Mouse (Mus musculus) splenic B cell, adult 2 months (primary cell): ENCODE measurements around the gene Plekhd1.
A peak's percentile ranks its signal among the peaks of the same experiment; 100 is the strongest.

Source experiments
- DNase-seq: peaks from one replicate; pipeline ENCODE4 v3.0.0-alpha.2; 2011; ENCODE audit warnings: low read depth, low spot score
- H3K27me3 ChIP-seq: 2 replicates; pipeline ENCODE4 v1.6.1; 2012; ENCODE audit warnings: mild to moderate bottlenecking, low read length, moderate library complexity, mixed read lengths; ENCODE audit not compliant: control insufficient read depth, poor library complexity, insufficient read depth, severe bottlenecking
- H3K36me3 ChIP-seq: 2 replicates; pipeline ENCODE4 v1.6.1; 2012; ENCODE audit warnings: mild to moderate bottlenecking, low read length, moderate library complexity, mixed read lengths; ENCODE audit not compliant: control insufficient read depth, poor library complexity, insufficient read depth, severe bottlenecking

Plekhd1 gene

DNA sequence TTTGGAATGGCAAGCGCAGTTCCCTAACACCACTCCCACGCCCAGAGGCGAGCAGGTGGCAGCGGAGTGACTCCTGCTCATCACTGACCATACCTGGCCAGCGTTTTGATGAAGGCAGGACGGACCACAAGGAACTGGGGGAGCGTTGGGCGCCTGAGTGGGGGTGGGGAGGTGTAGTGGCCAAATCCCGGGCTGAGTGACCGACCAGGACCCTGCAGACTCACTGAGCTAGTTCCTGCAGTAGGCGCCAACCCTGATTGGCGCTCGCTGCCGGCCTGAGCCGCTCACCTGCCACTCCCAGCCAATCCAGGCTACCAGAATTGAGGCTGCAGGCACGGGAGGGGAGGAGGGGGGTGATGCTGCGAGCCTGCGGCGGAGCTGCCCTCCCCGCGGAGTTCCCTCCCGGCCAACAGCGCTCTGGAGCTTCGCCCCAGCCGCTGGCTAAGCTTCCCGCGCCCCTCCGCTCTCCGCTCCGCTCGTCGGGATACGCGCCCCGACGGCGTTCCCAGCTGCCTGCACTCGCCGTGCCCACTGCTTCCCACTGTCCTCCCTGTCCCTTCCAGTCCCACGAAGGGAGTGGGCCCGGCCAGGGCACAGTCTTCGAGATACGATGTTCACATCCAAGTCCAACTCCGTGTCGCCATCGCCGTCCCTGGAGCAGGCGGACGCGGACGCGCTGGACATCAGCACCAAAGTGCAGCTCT, at the start of gene Plekhd1:
Gene Plekhd1, plus strand, starts transcription at position 323 of the 704 bp plus-strand sequence.
- no peak for DNase-seq
- peaks cover 3% of the 10 kb centered on the region; the same call in 1 of the 2 replicates for H3K27me3 ChIP-seq
- H3K36me3 ChIP-seq, result no peaks in the 10 kb centered on the region

DNA sequence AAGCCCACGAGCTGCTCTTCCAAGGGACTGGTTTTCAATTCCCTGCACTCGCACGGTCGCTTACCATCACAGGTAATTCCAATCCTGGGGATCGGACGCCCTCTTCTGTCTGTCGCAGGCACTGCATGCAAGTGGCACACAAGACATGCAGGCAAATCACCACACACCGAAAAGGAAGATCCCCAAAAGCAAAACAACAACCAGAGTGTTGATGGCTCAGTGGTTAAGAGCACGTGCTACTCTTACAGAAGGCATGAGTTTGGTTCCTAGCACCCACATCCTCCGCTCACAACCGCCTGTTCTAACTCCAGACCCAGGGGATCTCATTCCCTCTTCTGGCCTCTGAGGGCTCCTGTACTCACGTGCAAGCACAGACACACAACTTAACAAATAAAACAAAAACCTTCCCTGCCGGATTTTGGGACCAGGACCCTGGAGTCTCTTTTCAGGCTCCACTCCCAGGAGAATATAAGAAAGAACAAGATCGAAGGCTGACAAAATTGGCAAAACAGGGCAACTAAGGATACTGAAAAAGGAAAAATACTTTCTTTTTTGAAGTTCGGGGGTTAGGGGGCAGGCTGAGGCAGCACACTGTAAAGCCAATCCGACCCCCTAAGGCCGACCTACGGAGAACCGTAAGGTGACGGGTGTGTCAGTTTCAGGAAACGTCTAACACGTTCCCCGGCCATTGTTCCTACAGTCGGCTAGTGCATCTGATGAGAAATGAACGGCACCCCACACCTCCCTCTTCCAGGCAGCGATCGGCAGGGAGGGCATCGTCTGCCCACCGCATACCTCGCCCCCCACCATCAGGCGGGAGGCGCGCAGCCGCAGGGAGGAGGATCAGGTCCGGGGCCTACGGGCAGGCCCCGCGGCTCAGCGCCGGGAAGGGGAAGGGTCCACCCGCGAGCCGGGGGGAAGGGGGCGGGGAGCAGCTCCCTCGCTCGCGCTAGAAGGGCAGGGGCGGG, 49.4 kb upstream of the Plekhd1 start:
- no peaks in the 10 kb centered on the region for H3K27me3 ChIP-seq
- DNase-seq, result peak; percentile 78

DNA sequence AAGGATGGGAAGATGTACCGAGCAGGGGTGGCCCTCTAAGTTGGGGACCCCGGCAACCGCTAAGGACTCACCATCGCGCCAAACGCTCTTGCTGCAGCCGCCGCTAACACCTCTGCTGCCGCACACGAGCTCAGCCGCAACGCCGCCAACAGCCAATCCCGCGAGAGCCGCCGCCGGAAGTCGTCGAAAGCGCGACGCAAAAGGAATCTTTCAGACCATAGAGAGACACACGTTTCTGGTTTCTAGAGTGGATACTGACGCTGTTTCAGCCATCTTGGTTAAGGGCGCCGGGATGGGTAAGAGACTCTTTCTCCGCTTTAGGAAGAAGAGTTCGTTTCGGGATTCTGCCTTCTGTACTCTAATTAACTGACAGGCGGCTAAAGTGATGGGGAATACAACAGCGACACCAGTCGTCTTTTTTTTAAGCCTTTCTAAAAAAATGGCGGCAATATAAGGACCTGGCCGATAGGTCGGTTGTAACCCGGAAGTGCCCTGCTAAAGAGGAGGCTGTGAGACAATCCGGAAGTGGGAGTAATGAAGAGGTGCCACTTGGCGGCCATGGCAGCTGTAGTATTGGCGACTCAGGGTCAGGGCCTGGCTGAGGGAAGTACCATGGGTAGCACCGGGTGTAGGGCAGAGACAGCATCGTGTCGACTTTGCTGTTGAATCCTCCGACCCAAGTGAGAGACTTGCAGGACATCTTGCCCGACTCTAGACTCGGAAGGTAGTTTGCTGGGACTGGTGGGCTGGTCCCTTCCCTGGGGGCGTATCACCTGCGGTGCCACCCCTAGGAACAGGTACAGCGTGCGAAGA, 48.5 kb upstream of the Plekhd1 start, which contains the start of the genes Slc39a9 and Erh:
Gene Slc39a9, plus strand, starts transcription at position 191 of the 813 bp plus-strand sequence.
Gene Erh, minus strand, starts transcription at position 649 of the 813 bp plus-strand sequence.
- peaks cover 6% of the 10 kb centered on the region; the same call in 1 of the 2 replicates for H3K36me3 ChIP-seq
- DNase-seq, result peak; percentile 96
- no peaks in the 10 kb centered on the region for H3K27me3 ChIP-seq

More for the DNA sequence above, 49.4 kb upstream of the Plekhd1 start:
- peaks cover 6% of the 10 kb centered on the region; the same call in 1 of the 2 replicates for H3K36me3 ChIP-seq

DNA sequence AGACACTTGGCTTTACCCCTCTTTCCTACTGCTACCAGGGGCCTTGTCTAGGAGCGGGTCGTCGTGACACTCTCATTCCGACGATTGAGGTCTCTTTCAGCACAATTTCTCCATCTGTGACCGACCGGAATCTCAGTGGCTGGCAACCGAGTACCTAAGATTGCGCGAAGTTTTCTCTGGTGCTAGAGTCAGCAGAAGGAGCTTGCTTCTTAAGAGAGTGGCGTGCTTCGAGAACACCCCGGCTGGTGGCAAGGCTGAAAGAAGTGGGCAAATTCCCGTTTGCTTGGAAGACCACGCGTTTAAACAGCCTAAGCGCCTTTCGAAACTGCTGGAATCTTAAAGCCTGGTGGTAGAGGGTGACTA, 47.9 kb upstream of the Plekhd1 start:
- no peaks in the 10 kb centered on the region for H3K27me3 ChIP-seq
- DNase-seq, result no peak
- peaks cover 3% of the 10 kb centered on the region; the same call in 1 of the 2 replicates for H3K36me3 ChIP-seq

DNA sequence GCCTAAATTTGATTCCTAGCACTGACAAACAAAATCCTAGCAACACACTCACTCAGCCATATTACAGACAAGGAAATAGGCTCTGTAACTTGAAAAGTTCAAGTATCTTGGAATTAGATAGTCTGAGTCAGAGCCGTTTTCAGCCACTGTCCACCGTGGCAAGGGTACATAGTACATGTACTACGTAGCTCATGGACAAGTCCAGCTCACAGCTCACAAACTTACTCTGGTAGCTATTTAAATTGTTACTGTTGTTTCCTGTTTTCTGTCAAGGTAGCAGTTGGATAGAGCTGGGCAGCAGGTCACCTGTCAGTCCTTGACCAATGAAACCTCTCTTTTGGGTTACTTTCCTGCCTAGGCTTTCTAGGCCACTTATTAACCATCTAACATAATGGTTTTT, 46.0 kb upstream of the Plekhd1 start:
- Histone ChIP-seq H3K36me3 (no peaks in the 10 kb centered on the region), H3K27me3 (no peaks in the 10 kb centered on the region)
- DNase-seq, result no peak

DNA sequence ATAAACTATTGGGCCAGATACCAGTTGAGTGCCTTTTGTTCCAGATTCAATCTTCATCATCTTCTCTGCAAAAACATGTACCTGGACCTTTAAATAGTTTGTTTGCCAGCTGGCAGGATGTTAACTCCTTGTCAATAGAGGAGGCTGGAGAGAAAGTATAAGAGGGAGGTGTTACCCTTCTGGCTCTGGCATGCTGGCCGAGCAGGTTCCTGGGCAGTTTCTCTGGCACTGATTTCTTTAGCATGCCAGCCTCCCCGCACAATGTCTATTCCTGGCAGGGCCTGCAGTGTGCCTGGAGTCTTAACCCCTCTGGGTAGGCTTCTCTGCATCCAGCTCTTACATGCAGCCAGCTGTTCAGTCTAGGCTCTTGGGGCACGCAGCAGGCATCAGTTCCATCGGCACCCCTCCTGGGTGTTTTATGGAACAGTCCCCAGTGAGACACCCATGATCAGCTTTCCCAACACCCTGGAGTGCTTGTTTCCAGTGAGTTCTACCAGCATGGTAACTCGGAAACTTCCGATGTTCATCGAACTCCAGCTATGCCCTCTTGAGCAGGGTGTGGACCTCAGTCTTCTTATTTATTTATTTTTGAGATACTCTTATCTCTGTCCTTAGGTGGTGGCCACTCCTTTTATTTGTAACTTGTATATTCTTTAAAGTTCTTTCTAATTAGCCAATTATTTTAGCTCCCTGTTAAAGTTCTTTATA, 38.3 kb upstream of the Plekhd1 start:
- no peak for DNase-seq
- H3K27me3 ChIP-seq, result no peaks in the 10 kb centered on the region
- no peaks in the 10 kb centered on the region for H3K36me3 ChIP-seq

DNA sequence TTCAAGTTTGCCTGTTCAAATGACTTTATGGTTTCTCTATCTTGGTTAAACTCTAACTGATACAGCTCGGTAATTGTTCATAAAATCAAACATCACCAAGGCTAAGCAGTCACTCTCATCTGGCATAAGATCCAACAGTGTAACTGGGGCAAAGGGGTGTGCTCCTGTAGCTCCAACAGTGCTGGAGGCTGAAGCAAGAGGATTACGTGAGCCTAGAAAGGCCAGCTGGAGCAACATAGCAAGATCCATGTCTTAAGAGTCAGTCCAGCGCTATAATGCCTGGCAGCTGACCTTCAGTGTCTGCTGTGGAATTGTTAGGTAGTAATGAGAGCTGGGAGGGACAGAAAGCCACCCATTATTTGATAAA, 37.7 kb upstream of the Plekhd1 start:
- no peak for DNase-seq
- H3K36me3 ChIP-seq, result no peaks in the 10 kb centered on the region
- H3K27me3 ChIP-seq, result no peaks in the 10 kb centered on the region

DNA sequence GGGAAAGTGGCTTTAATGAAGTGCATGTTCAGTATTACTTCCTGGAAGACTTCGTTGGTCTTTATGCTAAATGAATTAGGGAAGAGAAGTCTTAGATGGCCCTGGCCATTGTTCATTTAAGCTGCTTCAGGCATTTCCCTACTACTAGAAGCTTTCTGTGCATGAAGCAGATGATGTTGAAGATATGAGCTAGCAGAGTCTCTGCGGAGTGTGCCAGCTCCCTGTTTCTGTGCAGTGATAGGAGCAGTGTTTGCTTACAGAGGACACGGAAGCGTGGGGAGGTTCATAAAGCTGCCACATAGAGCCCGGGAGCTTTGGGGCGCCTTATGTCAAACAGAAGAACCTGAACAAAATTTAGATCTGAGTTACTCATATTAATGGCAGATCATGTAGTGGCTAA, 33.7 kb upstream of the Plekhd1 start:
- no peaks in the 10 kb centered on the region for H3K27me3 ChIP-seq
- H3K36me3 ChIP-seq, result 0 out of 2 replicates have a peak, but pooled peaks cover 2% of the 10 kb centered on the region
- no peak for DNase-seq

DNA sequence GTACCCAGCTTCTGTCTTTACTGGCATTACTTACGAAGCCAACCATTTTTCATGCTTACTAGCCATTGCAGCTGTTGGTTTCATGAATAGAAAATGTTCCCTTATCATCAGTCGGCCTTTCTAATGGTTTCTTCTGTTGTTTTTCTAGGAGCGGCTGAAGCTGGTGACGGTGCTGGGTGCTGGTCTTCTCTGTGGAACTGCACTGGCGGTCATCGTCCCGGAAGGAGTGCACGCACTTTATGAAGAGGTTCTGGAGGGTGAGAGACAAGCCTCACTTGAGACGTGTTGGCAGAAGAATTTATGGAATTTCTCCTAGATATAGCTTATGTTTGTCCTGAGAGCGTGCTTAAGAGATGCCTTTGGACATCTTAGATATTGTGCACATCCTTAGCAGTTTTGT, 30.1 kb upstream of the Plekhd1 start:
- H3K27me3 ChIP-seq, result no peaks in the 10 kb centered on the region

DNA sequence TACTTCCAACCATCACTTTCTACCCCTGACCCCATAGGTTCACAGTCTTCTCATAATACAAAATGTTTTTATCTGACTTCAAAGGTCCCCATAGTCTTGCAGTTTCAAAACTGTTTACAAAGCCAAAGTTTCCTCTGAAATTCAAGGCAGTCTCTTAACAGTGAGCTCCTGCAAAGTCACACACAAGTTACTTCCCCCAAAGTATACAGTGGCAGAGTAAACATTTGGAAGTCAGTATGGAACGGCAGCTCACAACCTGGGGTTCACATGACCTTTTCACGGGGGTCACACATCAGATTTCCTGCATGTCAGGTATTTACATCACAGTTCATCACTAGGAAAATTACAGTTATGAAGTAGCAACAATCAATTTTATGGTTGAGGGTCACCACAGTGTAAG, 28.5 kb upstream of the Plekhd1 start:
- DNase-seq, result no peak
- no peaks in the 10 kb centered on the region for H3K27me3 ChIP-seq
- H3K36me3 ChIP-seq, result peaks cover 22% of the 10 kb centered on the region

More for the DNA sequence above, 30.1 kb upstream of the Plekhd1 start:
- DNase-seq, result no peak
- peaks cover 13% of the 10 kb centered on the region for H3K36me3 ChIP-seq

DNA sequence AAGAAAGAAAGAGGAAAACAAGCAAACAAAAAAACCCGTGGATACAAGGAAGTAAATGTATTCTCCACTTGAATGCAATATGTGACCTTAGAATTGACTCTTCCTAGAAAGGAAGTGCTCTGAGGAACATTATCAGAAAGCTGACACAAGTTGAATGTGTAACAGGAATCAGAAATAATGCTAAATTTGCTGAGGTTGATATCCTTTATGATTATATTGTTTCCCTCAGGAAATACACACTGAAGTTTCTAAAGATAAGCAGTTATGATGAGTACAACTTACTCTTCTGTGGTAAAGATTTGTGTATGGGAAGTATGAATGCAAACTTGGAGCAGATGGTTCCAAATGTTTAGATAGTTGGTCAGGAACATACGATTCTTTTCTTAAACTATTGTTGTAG, 24.0 kb upstream of the Plekhd1 start:
- Histone ChIP-seq H3K36me3 (peaks cover 24% of the 10 kb centered on the region), H3K27me3 (no peaks in the 10 kb centered on the region)
- no peak for DNase-seq

DNA sequence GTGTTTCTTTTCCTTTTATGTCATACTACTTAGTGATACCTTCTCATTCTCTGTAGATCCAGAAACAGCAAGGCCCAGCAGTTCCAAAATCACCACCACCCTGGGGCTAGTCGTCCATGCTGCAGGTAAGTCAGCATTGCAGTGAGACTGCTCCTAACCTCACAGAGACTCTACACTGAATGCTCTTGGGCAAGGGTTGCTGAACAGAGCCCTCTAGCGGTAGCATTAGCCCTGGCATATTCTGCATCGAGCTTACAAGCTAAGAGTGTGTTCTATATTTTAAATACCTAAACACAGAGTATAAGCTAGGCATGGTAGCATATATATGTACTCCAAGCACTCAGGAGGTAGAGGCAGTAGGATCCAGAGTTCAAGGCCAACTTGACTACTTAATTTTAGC, 19.2 kb upstream of the Plekhd1 start:
- peak; percentile 65 for DNase-seq
- Histone ChIP-seq H3K36me3 (peaks cover 10% of the 10 kb centered on the region), H3K27me3 (no peaks in the 10 kb centered on the region)

DNA sequence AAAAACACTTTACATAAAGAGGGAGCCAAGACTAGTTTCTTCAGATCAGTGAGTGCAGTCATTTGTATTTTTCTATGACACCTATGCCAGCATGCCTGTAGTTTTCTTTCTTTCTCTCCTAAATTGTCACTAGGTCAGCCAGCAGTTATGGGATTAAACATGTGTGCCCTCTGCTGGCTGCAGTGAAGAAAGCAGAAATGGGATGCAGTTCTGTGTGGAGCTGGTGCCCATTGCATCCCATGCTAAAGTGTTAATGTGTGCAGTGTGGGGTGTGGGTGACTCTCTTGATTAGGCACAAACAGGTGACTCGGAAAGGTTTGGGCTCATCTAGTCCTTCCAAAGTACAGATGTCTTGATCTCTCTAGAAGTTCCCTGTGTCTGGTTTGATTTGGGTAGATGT, 11.1 kb upstream of the Plekhd1 start:
- Histone ChIP-seq H3K36me3 (no peaks in the 10 kb centered on the region), H3K27me3 (peaks cover 3% of the 10 kb centered on the region; the same call in 1 of the 2 replicates)
- peak; percentile 27 for DNase-seq

DNA sequence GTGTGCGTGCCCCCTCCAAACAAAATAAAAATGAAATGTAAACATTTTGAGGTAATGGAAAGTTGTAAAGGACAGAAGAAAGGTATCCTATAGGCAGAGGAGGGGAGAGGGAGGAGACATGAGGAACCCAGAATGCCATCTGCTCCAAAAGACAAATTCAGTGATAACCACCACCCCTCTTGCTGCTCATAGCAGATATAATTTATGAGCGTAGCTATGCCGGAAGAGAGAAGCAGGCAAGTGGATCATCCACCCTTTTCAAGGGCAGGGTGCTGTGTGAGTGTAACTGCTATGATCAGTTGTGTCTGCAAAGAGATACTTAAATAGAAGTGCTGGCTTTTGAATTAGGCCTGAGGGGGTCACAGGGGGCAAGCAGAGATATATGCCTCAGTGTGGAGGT, 8.8 kb upstream of the Plekhd1 start:
- DNase-seq, result no peak
- H3K27me3 ChIP-seq, result peaks cover 3% of the 10 kb centered on the region; the same call in 1 of the 2 replicates
- H3K36me3 ChIP-seq, result no peaks in the 10 kb centered on the region
